Mouse (Mus musculus): ENCODE measurements at regions not wholly inside any gene's neighbourhood (a gene's known extent, or its start where the extent isn't known, plus 50 kb on each side); places are given as distances from the start of the nearest gene placed in this dataset.
"Not testable (repeated sequence)": the region's sequence is repeated elsewhere in the genome, so short reads cannot be mapped to it uniquely, and the experiment has no call there.

GRCm38 (mm10) chr2:160507371-160507770, 138.3 kb upstream of the Top1 start:
- no peak for DNase-seq (ENCODE audit: low read depth, low spot score)

GRCm38 (mm10) chr2:160507816-160508564, 137.7 kb upstream of the Top1 start:
- DNase-seq (ENCODE audit: low read depth, low spot score): peak; percentile 34

DNA sequence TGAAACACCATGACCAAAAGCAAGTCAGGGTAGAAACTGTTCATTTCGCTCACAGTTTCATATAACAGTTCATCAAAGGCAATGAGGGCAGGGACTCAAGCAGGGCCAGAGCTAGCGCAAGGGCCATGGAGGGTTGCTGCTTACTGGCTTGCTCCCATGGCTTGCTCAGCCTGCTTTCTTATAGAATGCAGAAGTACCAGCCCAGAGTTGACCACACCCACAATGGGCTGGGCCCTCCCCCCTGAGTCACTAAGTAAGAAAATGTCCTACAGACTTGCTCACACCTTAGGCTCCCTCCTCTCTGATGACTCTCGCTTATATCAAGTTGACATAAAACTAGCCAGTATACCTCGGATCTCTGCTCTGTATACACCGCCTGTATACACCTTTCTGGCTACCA, 135.5 kb upstream of the Top1 start:
- DNase-seq (ENCODE audit: low read depth, low spot score): peak; percentile 73

GRCm38 (mm10) chr2:160510635-160511421, 134.9 kb upstream of the Top1 start:
- peak; percentile 53 for DNase-seq (ENCODE audit: low read depth, low spot score)

- DNase-seq (ENCODE audit: low read depth, low spot score): peak; percentile 54
Measured at GRCm38 (mm10) chr2:160515621-160516020, 130.1 kb upstream of the Top1 start.

- DNase-seq (ENCODE audit: low read depth, low spot score): peak; percentile 78
Measured at GRCm38 (mm10) chr2:160516526-160516925, 129.2 kb upstream of the Top1 start.

DNA sequence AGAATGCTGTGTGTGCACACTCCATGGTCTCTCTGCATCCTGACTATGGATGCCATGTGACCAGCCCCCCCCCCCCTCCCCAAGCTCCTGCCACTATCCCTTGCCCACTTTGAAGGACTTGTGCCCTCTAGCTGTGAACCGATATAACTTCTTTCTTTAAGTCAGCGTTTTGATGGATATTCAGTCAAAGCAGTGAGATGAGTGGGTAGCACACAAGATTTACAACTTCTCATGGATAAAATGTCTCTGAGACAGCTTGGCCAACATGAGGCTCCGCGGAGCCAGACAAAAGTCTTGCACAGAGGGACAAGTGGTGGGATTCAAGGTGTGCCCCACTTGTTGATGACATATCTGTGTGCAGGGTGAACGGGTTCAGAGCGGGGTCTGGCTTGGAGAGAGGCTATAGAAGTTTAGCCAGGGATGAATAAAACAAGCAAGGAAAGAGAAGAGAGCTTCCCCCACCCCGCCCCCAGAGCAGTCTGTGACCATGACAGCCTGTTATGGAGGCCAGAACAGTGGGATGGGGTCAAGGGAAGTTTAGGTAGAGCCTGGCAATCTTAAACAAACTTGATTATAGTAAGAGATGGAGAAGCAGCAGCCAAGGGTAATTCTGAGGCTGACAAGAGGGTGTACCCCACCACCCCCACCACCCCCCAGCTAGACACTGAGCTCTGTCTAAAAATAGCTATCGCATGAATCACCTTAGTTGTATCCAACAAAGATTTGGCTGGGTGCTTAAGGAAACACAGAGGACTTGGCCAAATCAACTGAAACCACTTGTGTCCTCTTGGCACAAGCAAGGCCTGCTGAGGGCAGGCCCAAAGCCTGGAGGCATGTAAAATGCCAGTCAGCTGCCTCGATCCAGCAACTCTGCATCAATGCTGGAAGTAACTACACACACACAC, 120.1 kb upstream of the Top1 start:
- peak; percentile 35 for DNase-seq (ENCODE audit: low read depth, low spot score)

GRCm38 (mm10) chr2:160526377-160527125, 119.1 kb upstream of the Top1 start:
- DNase-seq (ENCODE audit: low read depth, low spot score): peak; percentile 50

DNA sequence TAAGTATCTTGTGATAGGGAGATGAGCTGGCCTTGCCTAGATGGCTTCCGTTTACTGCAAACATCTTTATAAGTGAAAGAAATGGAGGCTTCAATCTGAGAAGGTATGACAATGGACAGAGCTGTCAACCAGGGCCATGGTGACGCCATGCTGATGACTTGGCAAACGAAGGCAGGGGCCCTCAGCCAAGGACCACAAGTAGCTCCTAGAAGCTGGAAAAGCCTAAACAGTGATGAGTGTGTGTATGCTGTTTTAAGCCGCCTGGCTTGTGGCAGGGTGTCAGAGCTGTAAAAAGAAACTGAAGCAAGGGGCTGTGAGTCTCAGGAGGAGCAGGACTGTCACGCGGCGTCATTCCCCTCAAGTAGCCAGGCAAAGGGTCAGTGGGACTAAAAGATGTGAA, 116.4 kb upstream of the Top1 start:
- no peak for DNase-seq (ENCODE audit: low read depth, low spot score)

DNA sequence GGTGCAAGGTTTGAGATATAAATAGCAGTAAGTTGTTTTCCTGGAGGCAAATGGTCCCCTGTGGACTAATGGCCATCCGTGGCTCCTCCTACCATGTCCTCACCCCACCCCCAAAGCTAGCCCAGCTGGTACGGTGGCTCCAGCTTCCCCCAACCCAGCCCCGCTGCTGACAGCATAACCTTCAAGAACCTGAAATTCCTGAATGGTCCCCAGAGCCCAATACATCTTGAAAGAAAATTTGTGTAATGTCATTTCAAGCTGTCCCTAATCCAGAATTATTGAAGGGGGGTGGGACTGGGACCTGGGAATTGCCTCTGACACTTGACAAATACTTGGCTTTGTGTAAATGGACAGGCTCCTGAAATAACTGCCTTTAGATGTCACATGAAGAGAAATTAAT, 115.3 kb upstream of the Top1 start:
- no peak for DNase-seq (ENCODE audit: low read depth, low spot score)

DNA sequence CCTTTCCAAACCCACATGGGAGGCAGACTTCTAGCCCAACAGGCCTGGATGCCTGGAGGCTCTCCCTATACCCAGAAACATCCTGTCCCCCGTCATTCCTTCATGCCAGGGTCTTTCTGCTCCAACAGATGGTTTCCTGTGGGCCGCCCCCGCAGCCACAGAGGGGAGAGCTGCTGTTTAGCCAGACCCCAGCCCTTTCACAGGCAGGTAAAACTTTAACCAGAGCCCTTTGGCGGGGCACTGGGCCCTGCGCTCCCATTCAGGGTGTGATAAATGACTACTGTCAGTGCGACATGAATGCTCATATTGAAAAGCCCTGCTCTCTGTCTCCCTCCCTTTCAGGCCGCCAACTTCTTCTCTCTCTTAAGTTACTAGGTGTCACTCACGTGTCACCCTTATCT, 108.4 kb upstream of the Top1 start:
- peak; percentile 6 for DNase-seq (ENCODE audit: low read depth, low spot score)

DNA sequence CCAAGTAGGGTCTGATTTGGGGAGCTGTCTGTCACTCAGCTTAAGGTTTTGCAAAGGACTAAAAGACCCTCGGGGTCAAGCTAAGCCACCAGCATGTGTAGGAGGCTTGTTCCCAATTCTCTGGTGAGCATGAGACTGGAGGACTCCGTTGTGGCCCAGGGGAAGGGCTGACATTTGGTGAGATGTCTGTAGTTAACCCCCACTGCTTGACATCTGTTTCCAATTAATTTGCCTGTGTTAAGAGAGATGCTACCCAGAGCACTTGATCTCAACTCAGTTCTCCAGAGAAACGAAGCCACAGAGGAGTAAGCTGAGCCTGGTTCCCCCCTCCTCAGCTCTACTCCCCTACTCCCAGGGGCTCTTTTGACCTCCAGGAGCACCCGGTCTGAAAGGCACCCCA, 100.2 kb upstream of the Top1 start:
- DNase-seq (ENCODE audit: low read depth, low spot score): no peak

DNA sequence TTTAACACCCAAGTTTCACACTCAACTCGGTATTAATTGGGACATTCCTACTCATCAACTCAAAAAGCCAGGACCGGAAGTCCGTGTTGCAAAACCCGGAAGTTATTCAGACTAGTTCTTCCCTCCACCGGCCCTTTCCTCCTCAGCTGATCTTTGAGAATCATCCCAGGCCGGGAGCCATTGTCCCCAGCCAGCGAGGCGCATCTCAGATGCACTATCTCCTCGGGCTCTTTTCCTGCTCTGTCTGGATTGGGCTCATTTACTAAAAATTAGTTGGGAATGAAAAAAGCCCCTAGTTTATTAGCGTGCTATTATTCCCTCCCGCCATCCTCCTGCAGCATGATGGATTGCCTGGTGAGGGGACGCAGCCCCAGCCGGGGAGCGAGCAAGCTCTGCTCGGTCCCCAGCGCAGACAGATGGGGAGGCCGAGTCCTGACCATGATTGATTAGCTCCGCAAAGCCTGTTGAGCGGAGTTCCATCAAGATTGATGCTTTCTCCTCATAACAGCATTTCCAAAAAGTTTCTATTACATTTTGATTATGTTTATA, 93.5 kb upstream of the Top1 start:
- no peak for DNase-seq (ENCODE audit: low read depth, low spot score)

GRCm38 (mm10) chr2:160561711-160562110, 84.0 kb upstream of the Top1 start:
- DNase-seq (ENCODE audit: low read depth, low spot score): no peak

- DNase-seq (ENCODE audit: low read depth, low spot score): no peak
Measured at GRCm38 (mm10) chr2:160567813-160568212, 77.9 kb upstream of the Top1 start.

GRCm38 (mm10) chr2:160569496-160569895, 76.2 kb upstream of the Top1 start:
- DNase-seq (ENCODE audit: low read depth, low spot score): no peak

- peak; percentile 80 for DNase-seq (ENCODE audit: low read depth, low spot score)
Measured at GRCm38 (mm10) chr2:160578384-160579320, 67.0 kb upstream of the Top1 start.

DNA sequence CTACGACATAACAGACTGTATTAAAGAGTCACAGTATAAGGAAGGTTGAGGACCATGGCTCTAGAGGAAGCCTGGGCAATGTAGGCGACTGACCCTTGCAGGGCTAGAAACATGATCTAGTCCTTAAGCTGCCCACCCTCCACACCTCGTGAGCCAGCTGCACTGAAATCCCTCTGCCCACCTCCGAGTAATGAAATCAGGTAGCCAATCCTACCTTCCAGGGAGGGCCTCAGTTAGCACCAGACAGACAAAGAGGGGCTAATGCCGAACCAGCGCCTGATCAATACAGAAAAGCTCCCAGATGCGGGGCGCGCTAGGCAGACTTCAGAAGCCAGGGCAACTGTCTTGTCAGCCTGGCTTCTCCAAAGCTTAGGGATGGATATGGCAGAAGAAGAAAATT, 65.4 kb upstream of the Top1 start:
- DNase-seq (ENCODE audit: low read depth, low spot score): no peak

DNA sequence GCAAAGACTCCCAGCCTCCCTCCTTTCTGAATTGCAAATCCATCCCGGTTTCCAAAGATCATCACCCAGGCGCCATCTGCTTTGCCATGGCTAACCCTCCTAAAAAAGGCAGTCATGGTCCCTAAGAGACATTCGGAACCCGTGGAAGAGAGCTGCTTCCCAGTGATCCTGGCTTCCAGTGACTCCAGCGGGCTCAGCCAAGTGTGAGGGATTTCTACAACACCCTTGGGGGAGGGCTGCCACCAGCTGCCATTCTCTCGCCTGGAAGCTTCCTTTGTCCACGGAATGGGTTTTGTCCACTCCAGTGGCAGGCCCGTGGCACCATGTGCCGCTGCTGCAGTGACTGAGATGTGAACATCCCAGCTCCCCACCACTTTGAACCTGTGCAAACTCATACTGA, 64.7 kb upstream of the Top1 start:
- no peak for DNase-seq (ENCODE audit: low read depth, low spot score)

DNA sequence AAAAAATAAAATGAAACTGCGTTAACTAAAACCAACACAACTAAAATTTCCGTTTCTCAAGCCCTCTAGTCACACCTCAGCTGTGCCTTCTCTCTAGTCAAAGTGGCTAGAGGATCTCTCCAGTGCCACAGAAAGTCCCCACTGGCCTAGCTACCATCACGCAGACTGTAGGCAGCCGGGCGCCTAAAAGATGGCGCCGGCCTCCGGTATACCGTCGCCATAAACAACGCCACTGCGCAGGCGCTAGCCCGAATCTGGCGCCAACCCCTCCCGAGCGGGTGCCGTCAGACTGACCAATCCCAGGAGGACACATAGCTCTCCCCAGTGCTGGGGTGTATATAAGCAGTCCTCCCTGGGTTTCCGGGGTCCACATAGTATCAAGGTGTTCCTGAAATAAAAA, 62.7 kb upstream of the Top1 start:
- DNase-seq (ENCODE audit: low read depth, low spot score): not testable (repeated sequence)

Measured in ZHBTc4 (cell line).